Mouse (Mus musculus): ENCODE data around the gene BC052040.

BC052040 gene

GRCm38 (mm10) chr2:115601280-115601679 is 19.8 kb downstream of the BC052040 start:
- DNase-seq (ENCODE audit: low spot score) = no peak

GRCm38 (mm10) chr2:115602116-115602515 is 20.6 kb downstream of the BC052040 start:
- no peak for DNase-seq (ENCODE audit: low spot score)

- DNase-seq (ENCODE audit: low spot score) = no peak
Observed at GRCm38 (mm10) chr2:115604132-115604531, 22.6 kb downstream of the BC052040 start.

GRCm38 (mm10) chr2:115605829-115606336 is 24.4 kb downstream of the BC052040 start:
- DNase-seq (ENCODE audit: low spot score) = no peak

- no peak for DNase-seq (ENCODE audit: low spot score)
Observed at GRCm38 (mm10) chr2:115609020-115609419, 27.5 kb downstream of the BC052040 start.

GRCm38 (mm10) chr2:115610092-115610491 is 28.6 kb downstream of the BC052040 start:
- no peak for DNase-seq (ENCODE audit: low spot score)

- no peak for DNase-seq (ENCODE audit: low spot score)
Observed at GRCm38 (mm10) chr2:115610503-115610902, 29.0 kb downstream of the BC052040 start.

GRCm38 (mm10) chr2:115613830-115614520 is 32.5 kb downstream of the BC052040 start:
- no peak for DNase-seq (ENCODE audit: low spot score)

GRCm38 (mm10) chr2:115628471-115628870 is 47.0 kb downstream of the BC052040 start:
- DNase-seq (ENCODE audit: low spot score) = no peak

GRCm38 (mm10) chr2:115631031-115631434 is 49.5 kb downstream of the BC052040 start:
- no peak for DNase-seq (ENCODE audit: low spot score)

- no peak for DNase-seq (ENCODE audit: low spot score)
Observed at GRCm38 (mm10) chr2:115631826-115632225, 50.3 kb downstream of the BC052040 start.

GRCm38 (mm10) chr2:115650203-115650602 is 68.7 kb downstream of the BC052040 start:
- DNase-seq (ENCODE audit: low spot score) = no peak

GRCm38 (mm10) chr2:115659712-115660111 is 78.2 kb downstream of the BC052040 start:
- no peak for DNase-seq (ENCODE audit: low spot score)

GRCm38 (mm10) chr2:115660213-115661120 is 79.0 kb downstream of the BC052040 start:
- DNase-seq (ENCODE audit: low spot score) = no peak

GRCm38 (mm10) chr2:115667516-115667915 is 86.0 kb downstream of the BC052040 start:
- no peak for DNase-seq (ENCODE audit: low spot score)

- DNase-seq (ENCODE audit: low spot score) = no peak
Observed at GRCm38 (mm10) chr2:115673054-115673660, 91.6 kb downstream of the BC052040 start.

- DNase-seq (ENCODE audit: low spot score) = no peak
Observed at GRCm38 (mm10) chr2:115678786-115679185, 97.3 kb downstream of the BC052040 start.

- no peak for DNase-seq (ENCODE audit: low spot score)
Observed at GRCm38 (mm10) chr2:115685250-115685649, 103.7 kb downstream of the BC052040 start.

- no peak for DNase-seq (ENCODE audit: low spot score)
Observed at GRCm38 (mm10) chr2:115687612-115688011, 106.1 kb downstream of the BC052040 start.

GRCm38 (mm10) chr2:115688282-115688681 is 106.8 kb downstream of the BC052040 start:
- DNase-seq (ENCODE audit: low spot score) = no peak

- DNase-seq (ENCODE audit: low spot score) = no peak
Observed at GRCm38 (mm10) chr2:115693841-115694240, 112.3 kb downstream of the BC052040 start.

- no peak for DNase-seq (ENCODE audit: low spot score)
Observed at GRCm38 (mm10) chr2:115694386-115694785, 112.9 kb downstream of the BC052040 start.
